Mouse (Mus musculus) G1E (cell line): ENCODE measurements around the gene Nop2.

Experiments used
- CTCF ChIP-seq: IDR thresholded peaks from 2 replicates; pipeline ENCODE4 v1.5.1; 2012; ENCODE audit warnings: low read depth, low read length, inconsistent platforms, mixed read lengths
- POLR2AphosphoS5 ChIP-seq: IDR thresholded peaks from 2 replicates; pipeline ENCODE4 v1.6.1; 2012; ENCODE audit warnings: low read depth, low read length, inconsistent platforms; ENCODE audit not compliant: insufficient replicate concordance

DNA sequence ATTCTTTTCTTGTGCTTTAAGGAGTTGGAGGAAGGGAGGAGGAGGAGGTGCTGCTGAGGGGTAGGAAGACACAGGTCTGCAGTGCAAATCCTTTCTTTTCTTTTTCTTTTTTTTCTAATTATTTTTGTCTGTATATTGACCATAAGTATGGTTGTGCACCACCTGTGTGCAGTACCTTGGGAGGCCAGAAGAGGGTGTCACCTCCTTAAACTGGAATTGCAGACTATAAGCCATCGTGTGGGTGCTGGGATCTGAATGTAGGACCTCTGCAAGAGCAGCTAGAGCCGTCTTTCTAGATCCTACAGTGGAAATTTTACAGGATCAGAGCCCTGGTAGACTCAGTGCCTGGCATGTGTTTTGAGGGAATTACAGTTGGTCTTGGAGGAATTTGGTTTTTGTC, 24.0 kb upstream of the Nop2 start:
- no peak for TF ChIP-seq POLR2AphosphoS5
- no peak; the same call in 1 of the 2 replicates for TF ChIP-seq CTCF
